Mouse (Mus musculus) myocyte (in vitro differentiated cells): ENCODE data around the gene Dclre1a. TPM values are rescaled to one million over a fixed set of nuclear protein-coding genes. Genes with fewer than 3 reads are reported as not detected.

ENCODE experiments used
- H3K27me3 ChIP-seq: one replicate; pipeline ENCODE4 v1.6.1; 2011; ENCODE audit not compliant: control insufficient read depth, insufficient read depth, insufficient read length
- H3K36me3 ChIP-seq: one replicate; pipeline ENCODE4 v1.6.1; 2011; ENCODE audit not compliant: control insufficient read depth, insufficient read depth
- H3K4me2 ChIP-seq: one replicate; pipeline ENCODE4 v1.6.1; 2011; ENCODE audit warnings: low read depth, control low read depth
- H3K4me3 ChIP-seq: one replicate; pipeline ENCODE4 v1.5.1; 2011; ENCODE audit warnings: mild to moderate bottlenecking, control low read depth, moderate library complexity
- H3K79me2 ChIP-seq: one replicate; pipeline ENCODE4 v1.6.1; 2011; ENCODE audit not compliant: control insufficient read depth, insufficient read depth
- H3ac ChIP-seq: one replicate; pipeline ENCODE4 v1.6.1; 2011; ENCODE audit not compliant: control insufficient read depth, insufficient read length
- CEBPB ChIP-seq: IDR thresholded peaks from 2 replicates; pipeline ENCODE4 v1.6.1; 2011; ENCODE audit warnings: mild to moderate bottlenecking, moderate library complexity; ENCODE audit not compliant: poor library complexity, insufficient read depth, severe bottlenecking
- E2F4 ChIP-seq: IDR thresholded peaks from one replicate; pipeline ENCODE4 v1.6.1; 2011; ENCODE audit warnings: mild to moderate bottlenecking, control low read depth, moderate library complexity; ENCODE audit not compliant: insufficient read depth
- MAX ChIP-seq: IDR thresholded peaks from one replicate; pipeline ENCODE4 v1.6.1; 2011; ENCODE audit warnings: low read depth, mild to moderate bottlenecking, control low read depth
- MYOD1 ChIP-seq, 3 experiments: IDR thresholded peaks; one replicate each; pipeline ENCODE4 v1.6.1; 2011; ENCODE audit warnings: control low read depth in 2 of 3, low read depth in 2 of 3, mild to moderate bottlenecking in 2 of 3, moderate library complexity in 1 of 3; ENCODE audit not compliant: insufficient read length in 2 of 3, control insufficient read depth in 1 of 3
- MYOG ChIP-seq, 3 experiments: IDR thresholded peaks; one replicate each; pipeline ENCODE4 v1.6.1; 2011; ENCODE audit warnings: control low read depth in 2 of 3, low read depth in 2 of 3, mild to moderate bottlenecking in 2 of 3; ENCODE audit not compliant: insufficient read length in 2 of 3, control insufficient read depth in 1 of 3, insufficient read depth in 1 of 3
- POLR2A ChIP-seq: IDR thresholded peaks from one replicate; pipeline ENCODE4 v1.6.1; 2011; ENCODE audit warnings: low read depth, mild to moderate bottlenecking, control low read depth, moderate library complexity; ENCODE audit not compliant: insufficient read length
- POLR2AphosphoS2 ChIP-seq: IDR thresholded peaks from one replicate; pipeline ENCODE4 v1.6.1; 2011; ENCODE audit warnings: low read depth, control low read depth; ENCODE audit not compliant: insufficient read length
- REST ChIP-seq: IDR thresholded peaks from one replicate; pipeline ENCODE4 v1.6.1; 2011; ENCODE audit warnings: mild to moderate bottlenecking, control low read depth, moderate library complexity; ENCODE audit not compliant: insufficient read depth, insufficient read length
- SRF ChIP-seq: IDR thresholded peaks from one replicate; pipeline ENCODE4 v1.6.1; 2011; ENCODE audit warnings: low read depth; ENCODE audit not compliant: control insufficient read depth, insufficient read length
- TCF12 ChIP-seq: IDR thresholded peaks from one replicate; pipeline ENCODE4 v1.6.1; 2011; ENCODE audit warnings: mild to moderate bottlenecking, control low read depth; ENCODE audit not compliant: poor library complexity, insufficient read depth, severe bottlenecking
- TCF3 ChIP-seq: IDR thresholded peaks from one replicate; pipeline ENCODE4 v1.6.1; 2011; ENCODE audit warnings: low read depth, control low read depth; ENCODE audit not compliant: insufficient read length
- USF1 ChIP-seq: IDR thresholded peaks from one replicate; pipeline ENCODE4 v1.6.1; 2011; ENCODE audit warnings: low read depth, mild to moderate bottlenecking, control low read depth, moderate library complexity
- polyA plus RNA-seq: library from polyadenylated mRNA; unstranded; fragments of >200 nt; fragmentation: generic; extraction: Trizol; gene quantifications from one replicate; pipeline ENCODE4 v1.2.1, GENCODE M21; 2012; ENCODE audit warnings: missing spikeins

The Dclre1a gene
- polyA plus RNA-seq, 1 experiment = 3.3 TPM

DNA sequence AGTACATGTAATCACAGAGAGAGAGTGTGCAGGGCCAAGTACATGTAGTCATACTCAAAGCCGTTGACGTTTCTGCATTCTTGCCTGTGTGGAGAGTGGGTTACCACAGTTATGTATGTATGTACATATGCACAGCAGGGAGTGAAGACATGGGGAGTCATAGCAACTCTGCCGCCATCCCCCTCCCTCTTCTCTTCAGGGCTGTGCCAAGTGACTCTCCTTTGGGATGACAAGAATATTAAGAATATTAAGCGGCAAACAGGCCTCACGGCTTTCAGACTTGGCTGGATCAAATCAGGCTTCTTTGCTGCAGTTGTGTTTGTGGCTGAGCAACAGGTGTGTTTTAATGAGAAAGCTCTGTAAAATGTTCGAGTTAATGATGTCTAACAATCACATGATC lies 58.4 kb downstream of the Dclre1a start:
- no peaks in the 10 kb centered on the region for H3K36me3 ChIP-seq
- no peak for TF ChIP-seq MYOD1 (IDR thresholded peaks at IDR 0.05; ENCODE audit: control insufficient read depth in 1 of 3, insufficient read length in 2 of 3, low read depth in 2 of 3)
- TF ChIP-seq POLR2AphosphoS2 = no peak
- TF ChIP-seq MYOG (IDR thresholded peaks at IDR 0.05; ENCODE audit: control insufficient read depth in 1 of 3, insufficient read depth in 1 of 3, insufficient read length in 2 of 3, low read depth in 2 of 3) = no peak
- TF ChIP-seq TCF12 = no peak
- no peak for TF ChIP-seq CEBPB
- no peak for TF ChIP-seq MAX
- no peak for TF ChIP-seq POLR2A
- no peak for TF ChIP-seq E2F4
- no peak for TF ChIP-seq USF1
- no peak for TF ChIP-seq TCF3
- TF ChIP-seq REST = no peak
- no peak for TF ChIP-seq SRF
- no peak overlapping the region for H3K4me3 ChIP-seq
- H3K27me3 ChIP-seq = no peaks in the 10 kb centered on the region
- H3K4me2 ChIP-seq = no peak overlapping the region
- no peaks in the 10 kb centered on the region for H3K79me2 ChIP-seq
- no peak overlapping the region for H3ac ChIP-seq

DNA sequence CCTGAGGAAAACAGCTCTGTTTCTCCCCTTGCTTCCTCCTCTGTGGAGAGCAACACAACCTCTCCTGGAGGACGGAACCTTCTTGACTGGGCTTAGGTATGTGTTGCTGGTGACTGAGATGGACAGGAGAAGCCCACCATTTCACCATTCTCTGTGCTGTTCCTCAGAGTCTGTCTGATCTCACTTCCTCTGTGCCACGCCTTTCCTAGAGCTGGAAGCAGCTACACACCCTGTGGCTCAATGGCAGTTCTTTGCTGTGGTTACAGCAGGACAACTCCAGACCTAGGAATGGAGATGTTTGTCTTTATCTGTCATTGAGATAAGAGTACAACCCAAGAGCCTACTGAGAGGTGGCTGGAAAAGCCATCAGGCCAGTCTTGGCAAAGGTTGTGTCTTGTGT lies 60.7 kb downstream of the Dclre1a start:
- Histone ChIP-seq H3ac (no peak overlapping the region), H3K4me3 (no peak overlapping the region), H3K36me3 (no peaks in the 10 kb centered on the region), H3K79me2 (no peaks in the 10 kb centered on the region), H3K4me2 (no peak overlapping the region), H3K27me3 (no peaks in the 10 kb centered on the region)
- TF ChIP-seq REST = no peak
- no peak for TF ChIP-seq MYOD1 (IDR thresholded peaks at IDR 0.05; ENCODE audit: control insufficient read depth in 1 of 3, insufficient read length in 2 of 3, low read depth in 2 of 3)
- TF ChIP-seq TCF3 = no peak
- TF ChIP-seq E2F4 = no peak
- TF ChIP-seq SRF = no peak
- no peak for TF ChIP-seq USF1
- TF ChIP-seq POLR2AphosphoS2 = no peak
- no peak for TF ChIP-seq MYOG (IDR thresholded peaks at IDR 0.05; ENCODE audit: control insufficient read depth in 1 of 3, insufficient read depth in 1 of 3, insufficient read length in 2 of 3, low read depth in 2 of 3)
- TF ChIP-seq CEBPB = no peak
- TF ChIP-seq POLR2A = no peak
- TF ChIP-seq TCF12 = no peak
- TF ChIP-seq MAX = no peak

DNA sequence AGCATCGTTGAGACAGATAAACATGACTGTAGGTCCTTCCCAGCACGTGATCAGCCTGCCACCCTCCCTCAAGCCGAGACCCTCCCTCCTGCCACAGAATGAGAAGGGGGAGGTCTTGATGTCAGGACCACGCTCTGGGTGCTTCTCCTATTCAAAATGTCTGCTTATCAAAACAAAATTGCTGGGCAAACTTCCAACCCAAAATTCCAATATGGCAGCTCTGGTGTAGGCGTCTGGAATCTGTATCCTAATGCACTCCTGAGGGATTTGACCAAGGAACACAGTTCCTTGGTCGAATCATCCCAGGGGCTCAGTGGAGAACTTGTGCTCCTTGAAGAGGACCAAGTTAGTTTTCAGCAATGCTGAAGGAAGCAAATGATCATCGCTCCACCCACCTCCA lies 61.1 kb downstream of the Dclre1a start:
- H3ac ChIP-seq = no peak overlapping the region
- H3K36me3 ChIP-seq = no peaks in the 10 kb centered on the region
- TF ChIP-seq MYOD1 (IDR thresholded peaks at IDR 0.05; ENCODE audit: control insufficient read depth in 1 of 3, insufficient read length in 2 of 3, low read depth in 2 of 3) = no peak
- no peak for TF ChIP-seq REST
- no peak for TF ChIP-seq TCF3
- no peak for TF ChIP-seq E2F4
- TF ChIP-seq CEBPB = no peak
- TF ChIP-seq POLR2A = no peak
- no peak for TF ChIP-seq TCF12
- TF ChIP-seq SRF = no peak
- no peak for TF ChIP-seq POLR2AphosphoS2
- TF ChIP-seq USF1 = no peak
- TF ChIP-seq MYOG (IDR thresholded peaks at IDR 0.05; ENCODE audit: control insufficient read depth in 1 of 3, insufficient read depth in 1 of 3, insufficient read length in 2 of 3, low read depth in 2 of 3) = no peak
- TF ChIP-seq MAX = no peak
- H3K27me3 ChIP-seq = no peaks in the 10 kb centered on the region
- no peaks in the 10 kb centered on the region for H3K79me2 ChIP-seq
- H3K4me2 ChIP-seq = no peak overlapping the region
- H3K4me3 ChIP-seq = no peak overlapping the region

DNA sequence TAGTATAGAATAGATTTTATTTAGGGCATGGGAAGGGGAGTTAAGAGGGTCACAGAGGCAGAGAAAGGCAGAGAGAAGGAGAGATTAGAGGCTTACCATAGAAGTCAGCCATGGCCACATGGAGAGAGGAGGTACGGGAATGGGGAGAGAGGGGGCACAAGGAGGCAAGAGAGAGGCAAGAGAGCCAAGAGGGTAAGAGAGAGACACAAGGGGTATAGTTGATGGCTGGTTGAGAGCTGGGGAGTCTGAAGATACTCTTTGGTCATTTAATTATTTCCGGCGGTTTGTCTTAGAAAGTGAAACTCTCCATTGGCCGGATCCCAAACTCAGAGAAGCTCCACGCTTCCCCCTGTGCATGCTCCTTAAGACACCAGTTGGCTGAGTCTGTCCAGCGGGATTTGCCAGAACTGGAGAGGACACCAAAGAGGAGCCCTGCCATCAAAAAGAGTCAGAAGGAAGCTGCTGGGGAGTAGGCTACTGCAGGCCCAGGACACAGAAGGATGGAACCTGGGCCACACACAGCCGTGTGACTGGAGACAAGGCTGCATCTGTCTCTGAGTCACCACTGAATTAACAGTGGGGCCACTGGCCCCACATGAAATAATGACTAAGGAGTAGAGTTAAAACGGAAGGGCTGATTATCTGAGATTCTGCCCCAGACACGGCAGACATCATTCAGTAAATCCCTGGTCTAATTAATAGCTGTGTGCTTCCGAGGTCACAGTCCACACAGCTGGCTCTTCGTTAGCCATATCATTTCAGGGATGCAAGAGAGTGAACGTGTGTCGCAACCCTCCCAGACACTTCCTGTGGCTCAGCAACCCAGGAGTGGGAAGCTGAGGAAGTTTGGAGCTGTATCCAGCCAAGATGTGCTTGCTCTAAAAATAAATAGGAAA lies 62.4 kb downstream of the Dclre1a start:
- Histone ChIP-seq H3K79me2 (no peaks in the 10 kb centered on the region), H3ac (no peak overlapping the region), H3K4me3 (no peak overlapping the region), H3K4me2 (peak overlapping the region; percentile 50), H3K36me3 (no peaks in the 10 kb centered on the region), H3K27me3 (no peaks in the 10 kb centered on the region)
- TF ChIP-seq MYOG (IDR thresholded peaks at IDR 0.05; ENCODE audit: control insufficient read depth in 1 of 3, insufficient read depth in 1 of 3, insufficient read length in 2 of 3, low read depth in 2 of 3) (no peak), CEBPB (peak; percentile 89), POLR2AphosphoS2 (no peak), MYOD1 (IDR thresholded peaks at IDR 0.05; ENCODE audit: control insufficient read depth in 1 of 3, insufficient read length in 2 of 3, low read depth in 2 of 3) (peak in 1 of 3 experiments; percentile 43)
